Mouse (Mus musculus): Measurements from ENCODE around the gene Gm27027.

- no peak for TF ChIP-seq CTCF (IDR thresholded peaks at IDR 0.05)
- no peak for TF ChIP-seq EP300 (IDR thresholded peaks at IDR 0.05)
Measured at GRCm38 (mm10) chr2:93959346-93959745, 36.8 kb downstream of the Gm27027 start.
